Mouse (Mus musculus): ENCODE measurements around the gene Sh3gl3. TPM values are rescaled to one million over a fixed set of nuclear protein-coding genes. Genes with fewer than 3 reads are reported as not detected.

Sh3gl3 gene
- polyA plus RNA-seq, 1 experiment from 2014 or later, result 3.6 TPM

DNA sequence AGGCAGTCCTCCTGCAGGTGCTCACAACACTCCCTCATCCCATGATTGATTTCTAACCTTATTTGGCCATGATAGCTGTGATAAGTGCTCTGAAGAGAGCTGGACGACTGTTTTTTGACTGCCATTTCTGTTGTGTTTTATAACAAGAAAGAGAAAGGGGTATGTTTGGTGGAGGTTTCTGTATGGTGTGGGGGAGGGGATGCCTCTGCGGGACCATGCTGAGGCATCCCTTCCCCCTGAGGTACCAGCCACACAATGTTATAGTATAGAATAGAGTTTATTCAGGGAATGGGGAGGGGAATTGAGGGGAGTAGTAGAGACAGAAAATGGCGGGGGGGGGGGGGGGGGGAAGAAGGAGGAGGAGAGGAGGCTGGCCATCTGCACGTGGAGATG lies 61.3 kb downstream of the Sh3gl3 start:
- DNase-seq (no peak), ATAC-seq (ENCODE audit: insufficient read depth) (no peak)
- H3K9me3 ChIP-seq (ENCODE audit: low read depth, low read length), result no peaks in the 10 kb centered on the region
- no peak overlapping the region for H3K27ac ChIP-seq (ENCODE audit: low read depth)
- no peaks in the 10 kb centered on the region for H3K27me3 ChIP-seq (ENCODE audit: insufficient read depth, low read length)
- no peak overlapping the region for H3K4me3 ChIP-seq (ENCODE audit: low read depth, low read length)
- H3K36me3 ChIP-seq (ENCODE audit: insufficient read depth), result no peaks in the 10 kb centered on the region
- WGBS, result 25% methylated on average over 3 of the region's 4 CpGs
- no peak overlapping the region for H3K9ac ChIP-seq
- TF ChIP-seq CTCF (IDR thresholded peaks at IDR 0.05; ENCODE audit: low read depth), result no peak
- H3K4me2 ChIP-seq, result no peak overlapping the region
- no peaks in the 10 kb centered on the region for H3K4me1 ChIP-seq (ENCODE audit: insufficient read depth)

DNA sequence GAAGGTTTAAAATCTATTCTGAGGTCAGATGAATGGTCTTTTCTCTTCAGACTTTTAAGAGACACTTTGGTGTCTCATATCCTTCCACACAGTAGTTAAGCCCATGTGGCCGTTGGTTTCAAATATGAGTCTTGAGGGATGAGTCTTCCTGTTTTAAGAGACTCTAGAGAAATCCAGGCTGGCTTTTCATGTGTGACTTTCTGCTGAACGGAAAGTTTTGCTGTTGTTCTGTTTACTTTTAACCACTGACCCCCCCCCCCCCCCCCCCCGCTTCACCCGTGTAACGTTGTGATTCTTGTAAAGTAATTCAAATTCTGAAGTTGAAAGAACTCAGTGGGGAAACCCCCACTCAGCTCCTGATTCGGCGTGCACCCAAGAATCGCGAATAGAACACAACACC lies 61.8 kb downstream of the Sh3gl3 start:
- no peaks in the 10 kb centered on the region for H3K27me3 ChIP-seq (ENCODE audit: insufficient read depth, low read length)
- H3K4me3 ChIP-seq (ENCODE audit: low read depth, low read length), result no peak overlapping the region
- no peaks in the 10 kb centered on the region for H3K4me1 ChIP-seq (ENCODE audit: insufficient read depth)
- H3K9ac ChIP-seq, result no peak overlapping the region
- H3K9me3 ChIP-seq (ENCODE audit: low read depth, low read length), result no peaks in the 10 kb centered on the region
- H3K36me3 ChIP-seq (ENCODE audit: insufficient read depth), result no peaks in the 10 kb centered on the region
- H3K4me2 ChIP-seq, result no peak overlapping the region
- TF ChIP-seq CTCF (IDR thresholded peaks at IDR 0.05; ENCODE audit: low read depth), result no peak
- H3K27ac ChIP-seq (ENCODE audit: low read depth), result no peak overlapping the region
- DNase-seq, result no peak
- 62% methylated on average over 9 of the region's 9 CpGs for WGBS
- ATAC-seq (ENCODE audit: insufficient read depth), result no peak

DNA sequence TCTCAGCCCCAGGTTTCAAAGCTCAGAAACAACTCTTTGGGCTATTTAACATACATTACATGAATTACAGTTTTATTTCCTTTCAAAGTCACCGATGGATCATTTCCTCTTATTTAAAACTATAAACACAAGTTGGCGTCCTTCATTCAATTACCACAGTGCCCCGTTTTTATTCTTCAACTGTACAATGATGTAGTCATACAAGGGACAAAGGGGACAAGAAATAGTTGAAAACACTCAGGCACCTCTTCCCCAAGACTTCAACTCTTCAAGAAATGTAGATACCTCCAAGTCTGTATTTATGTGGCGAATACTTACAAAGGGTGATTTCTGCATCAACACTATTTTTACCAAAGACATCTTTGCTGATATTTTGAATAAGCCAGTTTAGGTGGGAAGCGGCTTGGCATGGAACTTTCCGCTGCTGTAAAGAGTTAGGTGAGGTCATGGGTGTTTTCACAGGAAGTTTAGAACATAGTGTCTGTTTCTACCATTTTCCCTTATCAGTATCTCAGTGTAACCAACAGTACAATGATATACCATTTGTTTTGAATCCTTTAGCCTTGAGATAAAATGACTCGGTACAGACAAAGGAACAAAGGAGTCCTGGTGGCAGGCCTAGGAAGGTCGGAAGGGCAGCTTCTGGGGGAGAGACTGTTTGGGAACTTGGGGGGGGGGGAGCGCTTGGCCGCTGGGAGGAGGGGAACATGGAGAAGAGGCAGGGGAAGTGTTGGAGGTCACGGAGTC lies 62.7 kb downstream of the Sh3gl3 start:
- H3K27ac ChIP-seq (ENCODE audit: low read depth), result 0 out of 2 replicates have a peak overlapping the region, but pooled peaks have one; percentile 26
- no peak overlapping the region for H3K4me2 ChIP-seq
- DNase-seq, result no peak
- WGBS, result 61% methylated on average over 11 of the region's 11 CpGs
- no peaks in the 10 kb centered on the region for H3K36me3 ChIP-seq (ENCODE audit: insufficient read depth)
- no peak for TF ChIP-seq CTCF (IDR thresholded peaks at IDR 0.05; ENCODE audit: low read depth)
- no peaks in the 10 kb centered on the region for H3K4me1 ChIP-seq (ENCODE audit: insufficient read depth)
- H3K4me3 ChIP-seq (ENCODE audit: low read depth, low read length), result no peak overlapping the region
- H3K9ac ChIP-seq, result no peak overlapping the region
- no peaks in the 10 kb centered on the region for H3K27me3 ChIP-seq (ENCODE audit: insufficient read depth, low read length)
- ATAC-seq (ENCODE audit: insufficient read depth), result no peak
- no peaks in the 10 kb centered on the region for H3K9me3 ChIP-seq (ENCODE audit: low read depth, low read length)

DNA sequence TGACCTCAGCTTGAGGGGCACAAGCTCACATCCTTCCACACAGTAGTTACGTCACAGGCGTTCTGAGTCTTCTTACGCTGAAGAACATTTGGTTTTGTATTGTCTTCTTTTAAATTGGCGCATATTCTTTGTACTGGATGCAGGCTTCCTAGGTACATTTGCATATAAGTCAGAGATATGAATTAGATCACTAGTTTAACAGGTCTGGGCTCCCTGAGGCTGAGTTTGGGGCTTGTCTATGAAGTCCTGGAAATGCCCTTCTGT lies 63.2 kb downstream of the Sh3gl3 start:
- H3K27ac ChIP-seq (ENCODE audit: low read depth), result no peak overlapping the region
- no peaks in the 10 kb centered on the region for H3K9me3 ChIP-seq (ENCODE audit: low read depth, low read length)
- ATAC-seq (ENCODE audit: insufficient read depth), result no peak
- no peak overlapping the region for H3K4me2 ChIP-seq
- no peaks in the 10 kb centered on the region for H3K4me1 ChIP-seq (ENCODE audit: insufficient read depth)
- no peak overlapping the region for H3K9ac ChIP-seq
- H3K27me3 ChIP-seq (ENCODE audit: insufficient read depth, low read length), result no peaks in the 10 kb centered on the region
- 90% methylated on average over 4 of the region's 4 CpGs for WGBS
- no peaks in the 10 kb centered on the region for H3K36me3 ChIP-seq (ENCODE audit: insufficient read depth)
- no peak for DNase-seq
- TF ChIP-seq CTCF (IDR thresholded peaks at IDR 0.05; ENCODE audit: low read depth), result no peak
- no peak overlapping the region for H3K4me3 ChIP-seq (ENCODE audit: low read depth, low read length)

GRCm38 (mm10) chr7:82240424-82241240 lies 67.0 kb downstream of the Sh3gl3 start:
- Histone ChIP-seq H3K4me1 (ENCODE audit: insufficient read depth) (no peaks in the 10 kb centered on the region), H3K4me3 (ENCODE audit: low read depth, low read length) (no peak overlapping the region), H3K9ac (no peak overlapping the region), H3K4me2 (no peak overlapping the region), H3K36me3 (ENCODE audit: insufficient read depth) (no peaks in the 10 kb centered on the region), H3K27ac (ENCODE audit: low read depth) (no peak overlapping the region), H3K27me3 (ENCODE audit: insufficient read depth, low read length) (no peaks in the 10 kb centered on the region), H3K9me3 (ENCODE audit: low read depth, low read length) (no peaks in the 10 kb centered on the region)
- TF ChIP-seq CTCF (IDR thresholded peaks at IDR 0.05; ENCODE audit: low read depth), result no peak
- DNase-seq (no peak), ATAC-seq (ENCODE audit: insufficient read depth) (no peak)
- 47% methylated on average over 8 of the region's 8 CpGs for WGBS

DNA sequence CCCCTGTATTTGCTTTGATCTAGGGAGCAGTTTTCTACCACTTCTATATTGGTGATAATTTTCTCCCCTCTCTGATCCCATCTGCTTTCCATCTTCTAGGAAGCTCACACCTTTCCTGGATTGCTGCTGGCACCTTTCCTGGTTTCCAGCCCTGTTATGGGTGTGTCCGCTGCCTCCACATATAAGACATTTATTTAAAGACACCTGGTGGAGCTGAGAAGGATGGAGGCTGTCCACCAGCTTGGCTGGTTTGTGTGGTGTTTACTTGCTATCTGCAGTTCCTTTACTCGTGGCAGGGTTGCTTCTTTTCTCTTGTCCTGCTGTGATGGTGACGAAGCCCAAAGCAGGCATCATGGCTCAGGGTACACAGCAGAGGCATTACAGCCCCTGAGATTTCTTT lies 71.1 kb downstream of the Sh3gl3 start:
- Histone ChIP-seq H3K4me3 (ENCODE audit: low read depth, low read length) (no peak overlapping the region), H3K27me3 (ENCODE audit: insufficient read depth, low read length) (no peaks in the 10 kb centered on the region), H3K27ac (ENCODE audit: low read depth) (no peak overlapping the region), H3K9ac (no peak overlapping the region), H3K4me1 (ENCODE audit: insufficient read depth) (no peaks in the 10 kb centered on the region), H3K9me3 (ENCODE audit: low read depth, low read length) (no peaks in the 10 kb centered on the region), H3K4me2 (no peak overlapping the region), H3K36me3 (ENCODE audit: insufficient read depth) (no peaks in the 10 kb centered on the region)
- WGBS, result 70% methylated on average over 3 of the region's 3 CpGs
- ATAC-seq (ENCODE audit: insufficient read depth) (no peak), DNase-seq (no peak)
- no peak for TF ChIP-seq CTCF (IDR thresholded peaks at IDR 0.05; ENCODE audit: low read depth)

- no peak overlapping the region for H3K9ac ChIP-seq
- no peak for ATAC-seq (ENCODE audit: insufficient read depth)
- 63% methylated on average over 10 of the region's 10 CpGs for WGBS
Observed at GRCm38 (mm10) chr7:82248953-82249695, 75.5 kb downstream of the Sh3gl3 start.

More at GRCm38 (mm10) chr7:82248953-82249695, 75.5 kb downstream of the Sh3gl3 start:
- no peaks in the 10 kb centered on the region for H3K27me3 ChIP-seq (ENCODE audit: insufficient read depth, low read length)
- H3K4me3 ChIP-seq (ENCODE audit: low read depth, low read length), result no peak overlapping the region
- no peaks in the 10 kb centered on the region for H3K36me3 ChIP-seq (ENCODE audit: insufficient read depth)
- no peak overlapping the region for H3K27ac ChIP-seq (ENCODE audit: low read depth)
- DNase-seq, result no peak
- H3K4me2 ChIP-seq, result no peak overlapping the region
- H3K4me1 ChIP-seq (ENCODE audit: insufficient read depth), result no peaks in the 10 kb centered on the region
- H3K9me3 ChIP-seq (ENCODE audit: low read depth, low read length), result no peaks in the 10 kb centered on the region
- no peak for TF ChIP-seq CTCF (IDR thresholded peaks at IDR 0.05; ENCODE audit: low read depth)
